Mouse (Mus musculus) embryonic facial prominence, embryonic 11.5 days (tissue): ENCODE results near the gene Ackr3. TPM values are rescaled to one million over a fixed set of nuclear protein-coding genes. Genes with fewer than 3 reads are reported as not detected.

Experiments used
- ATAC-seq: fragments of 200-750 bp; cut with Nextera tagmentation; replicated peaks from 2 replicates; pipeline ENCODE4 v1.8.0; 2017; ENCODE audit warnings: low read depth; ENCODE audit not compliant: insufficient number of reproducible peaks, low FRiP score, low TSS enrichment
- DNase-seq: peaks from one replicate; pipeline ENCODE4 v3.0.0-alpha.2; 2015; ENCODE audit warnings: low spot score
- H3K27ac ChIP-seq: fragments of 300-500 bp; sonication (generic); replicated peaks from 2 replicates; pipeline ENCODE4 v1.5.1; 2014; ENCODE audit warnings: mild to moderate bottlenecking, low read depth, low read length, control low read depth
- H3K27me3 ChIP-seq: fragments of 300-500 bp; sonication (generic); 2 replicates; pipeline ENCODE4 v1.6.1; 2014; ENCODE audit warnings: mild to moderate bottlenecking, low read length, moderate library complexity, mixed read lengths; ENCODE audit not compliant: control insufficient read depth, insufficient read depth
- H3K36me3 ChIP-seq: fragments of 300-500 bp; sonication (generic); replicated peaks from 2 replicates; pipeline ENCODE4 v1.6.1; 2014; ENCODE audit warnings: low read depth, mild to moderate bottlenecking, low read length, moderate library complexity, mixed read lengths; ENCODE audit not compliant: control insufficient read depth, insufficient read depth
- H3K4me1 ChIP-seq: fragments of 300-500 bp; sonication (generic); 2 replicates; pipeline ENCODE4 v1.6.1; 2014; ENCODE audit warnings: low read length, mixed read lengths; ENCODE audit not compliant: control insufficient read depth, insufficient read depth
- H3K4me2 ChIP-seq: fragments of 300-500 bp; sonication (generic); 2 replicates; pipeline ENCODE4 v1.6.1; 2014; ENCODE audit warnings: low read depth, mild to moderate bottlenecking, control low read depth, low read length, moderate library complexity
- H3K4me3 ChIP-seq: fragments of 300-500 bp; sonication (generic); 2 replicates; pipeline ENCODE4 v1.5.1; 2014; ENCODE audit warnings: low read depth, low read length, control low read depth
- H3K9ac ChIP-seq: fragments of 300-500 bp; sonication (generic); replicated peaks from 2 replicates; pipeline ENCODE4 v1.6.1; 2014; ENCODE audit warnings: mild to moderate bottlenecking, control low read depth, low read length
- H3K9me3 ChIP-seq: fragments of 300-500 bp; sonication (generic); replicated peaks from 2 replicates; pipeline ENCODE4 v1.6.1; 2016; ENCODE audit warnings: mild to moderate bottlenecking, low read length, inconsistent platforms, mixed read lengths; ENCODE audit not compliant: control insufficient read depth
- WGBS: fragments of 180-500 bp; shearing (Covaris S2); extraction: QIAGEN DNeasy Blood & Tissue Kit; methylation state at CpG from one replicate; pipeline ENCODE4 v1.1.7; 2014; 5-methylcytosine and 5-hydroxymethylcytosine counted together
- polyA plus RNA-seq: library from polyadenylated mRNA; unstranded; fragments of >200 nt; fragmentation: Nextera tagmentation; extraction: Ambion mirVana; gene quantifications from 2 replicates; pipeline ENCODE4 v1.2.1, GENCODE M21; 2014

The Ackr3 gene
- polyA plus RNA-seq, 1 experiment from 2014 or later, result 39.9 TPM

GRCm38 (mm10) chr1:90212376-90212775 is 8.6 kb downstream of the Ackr3 start:
- H3K4me2 ChIP-seq, result no peak overlapping the region
- WGBS, result 91% methylated on average over 6 of the region's 6 CpGs
- H3K36me3 ChIP-seq, result peaks cover 13% of the 10 kb centered on the region
- ATAC-seq (no peak), DNase-seq (no peak)
- no peaks in the 10 kb centered on the region for H3K9me3 ChIP-seq
- H3K9ac ChIP-seq, result no peak overlapping the region
- no peak overlapping the region for H3K27ac ChIP-seq
- H3K27me3 ChIP-seq, result no peaks in the 10 kb centered on the region
- no peak overlapping the region for H3K4me3 ChIP-seq
- peaks cover 3% of the 10 kb centered on the region for H3K4me1 ChIP-seq

DNA sequence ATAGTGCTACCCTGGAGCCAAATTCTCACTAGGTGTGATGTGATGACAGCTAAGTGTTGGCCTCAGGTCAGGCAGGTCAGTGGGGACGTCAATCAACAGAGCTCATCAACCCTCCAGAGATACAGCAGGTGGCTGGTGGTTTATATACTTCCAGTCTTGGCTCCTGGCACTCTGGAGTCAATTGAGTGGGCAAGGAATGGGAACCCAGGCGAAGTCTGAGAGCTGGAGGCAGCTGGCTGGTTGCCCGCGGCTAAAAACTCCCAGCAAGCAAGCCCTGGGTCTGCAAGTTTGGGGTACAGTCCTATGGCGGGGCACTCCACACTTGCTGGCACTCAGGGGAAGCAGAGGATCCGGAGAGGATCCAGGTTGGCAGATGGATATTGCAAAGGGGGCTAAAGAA is 9.1 kb downstream of the Ackr3 start:
- DNase-seq (no peak), ATAC-seq (no peak)
- Histone ChIP-seq H3K27me3 (no peaks in the 10 kb centered on the region), H3K36me3 (peaks cover 13% of the 10 kb centered on the region), H3K9ac (no peak overlapping the region), H3K27ac (no peak overlapping the region), H3K4me2 (no peak overlapping the region), H3K4me1 (peaks cover 3% of the 10 kb centered on the region), H3K4me3 (no peak overlapping the region), H3K9me3 (no peaks in the 10 kb centered on the region)
- 91% methylated on average over 6 of the region's 6 CpGs for WGBS

GRCm38 (mm10) chr1:90214021-90214420 is 10.2 kb downstream of the Ackr3 start:
- 97% methylated on average over 12 of the region's 12 CpGs for WGBS

DNA sequence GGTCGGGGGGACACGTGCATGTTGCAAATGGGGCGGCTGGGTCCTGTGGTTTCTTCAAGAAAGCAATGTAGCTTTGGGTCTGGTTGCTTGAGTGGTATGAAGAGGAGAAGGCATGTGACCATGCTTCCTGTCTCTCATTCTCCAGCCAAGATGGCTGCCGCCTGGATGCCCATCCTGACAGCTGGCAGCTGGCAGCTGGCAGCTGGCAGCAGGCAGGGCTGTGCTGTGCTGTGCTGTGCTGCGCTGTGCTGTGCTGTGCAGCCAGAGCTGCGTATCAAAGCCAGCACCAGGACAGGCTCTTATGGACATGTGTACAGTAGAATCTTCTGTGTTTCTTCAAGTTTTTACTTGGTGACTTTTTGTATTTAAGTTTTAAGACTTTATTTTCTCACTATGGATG is 11.1 kb downstream of the Ackr3 start:
- DNase-seq (no peak), ATAC-seq (no peak)
- no peaks in the 10 kb centered on the region for H3K4me1 ChIP-seq
- H3K9me3 ChIP-seq, result no peaks in the 10 kb centered on the region
- H3K27me3 ChIP-seq, result no peaks in the 10 kb centered on the region
- no peak overlapping the region for H3K4me2 ChIP-seq
- no peak overlapping the region for H3K9ac ChIP-seq
- no peak overlapping the region for H3K27ac ChIP-seq
- no peak overlapping the region for H3K4me3 ChIP-seq
- 91% methylated on average over 6 of the region's 6 CpGs for WGBS
- H3K36me3 ChIP-seq, result peaks cover 13% of the 10 kb centered on the region

More at GRCm38 (mm10) chr1:90214021-90214420, 10.2 kb downstream of the Ackr3 start:
- DNase-seq, result no peak
- no peaks in the 10 kb centered on the region for H3K9me3 ChIP-seq
- no peaks in the 10 kb centered on the region for H3K27me3 ChIP-seq
- H3K27ac ChIP-seq, result no peak overlapping the region
- no peak overlapping the region for H3K9ac ChIP-seq
- no peak for ATAC-seq
- no peak overlapping the region for H3K4me2 ChIP-seq
- no peaks in the 10 kb centered on the region for H3K4me1 ChIP-seq
- H3K4me3 ChIP-seq, result no peak overlapping the region
- H3K36me3 ChIP-seq, result peaks cover 13% of the 10 kb centered on the region

- Histone ChIP-seq H3K36me3 (peaks cover 13% of the 10 kb centered on the region), H3K27me3 (no peaks in the 10 kb centered on the region), H3K27ac (no peak overlapping the region), H3K9ac (no peak overlapping the region), H3K4me1 (no peaks in the 10 kb centered on the region), H3K4me2 (no peak overlapping the region), H3K9me3 (no peaks in the 10 kb centered on the region), H3K4me3 (no peak overlapping the region)
- 61% methylated on average over 2 of the region's 2 CpGs for WGBS
- ATAC-seq (no peak), DNase-seq (no peak)
Observed at GRCm38 (mm10) chr1:90215881-90216280, 12.1 kb downstream of the Ackr3 start.

GRCm38 (mm10) chr1:90216395-90216794 is 12.6 kb downstream of the Ackr3 start:
- DNase-seq (no peak), ATAC-seq (no peak)
- Histone ChIP-seq H3K4me3 (no peak overlapping the region), H3K36me3 (peaks cover 13% of the 10 kb centered on the region), H3K27me3 (no peaks in the 10 kb centered on the region), H3K27ac (no peak overlapping the region), H3K9me3 (no peaks in the 10 kb centered on the region), H3K4me2 (no peak overlapping the region), H3K4me1 (no peaks in the 10 kb centered on the region), H3K9ac (no peak overlapping the region)
- WGBS, result 75% methylated on average over 1 of the region's 1 CpGs

GRCm38 (mm10) chr1:90220280-90220679 is 16.5 kb downstream of the Ackr3 start:
- Histone ChIP-seq H3K4me2 (no peak overlapping the region), H3K9ac (no peak overlapping the region), H3K27ac (no peak overlapping the region), H3K4me1 (no peaks in the 10 kb centered on the region), H3K9me3 (no peaks in the 10 kb centered on the region), H3K27me3 (no peaks in the 10 kb centered on the region), H3K4me3 (no peak overlapping the region), H3K36me3 (no peaks in the 10 kb centered on the region)
- DNase-seq (no peak), ATAC-seq (no peak)
- WGBS, result 13% methylated on average over 9 of the region's 9 CpGs

GRCm38 (mm10) chr1:90220844-90221243 is 17.1 kb downstream of the Ackr3 start:
- Histone ChIP-seq H3K4me3 (no peak overlapping the region), H3K36me3 (no peaks in the 10 kb centered on the region), H3K27ac (no peak overlapping the region), H3K27me3 (no peaks in the 10 kb centered on the region), H3K4me1 (no peaks in the 10 kb centered on the region), H3K9ac (no peak overlapping the region), H3K9me3 (no peaks in the 10 kb centered on the region), H3K4me2 (no peak overlapping the region)
- DNase-seq (no peak), ATAC-seq (no peak)
- 87% methylated on average over 4 of the region's 4 CpGs for WGBS
